ENCODE assay signal across 12 mouse cellular contexts in the genomic region with DNA sequence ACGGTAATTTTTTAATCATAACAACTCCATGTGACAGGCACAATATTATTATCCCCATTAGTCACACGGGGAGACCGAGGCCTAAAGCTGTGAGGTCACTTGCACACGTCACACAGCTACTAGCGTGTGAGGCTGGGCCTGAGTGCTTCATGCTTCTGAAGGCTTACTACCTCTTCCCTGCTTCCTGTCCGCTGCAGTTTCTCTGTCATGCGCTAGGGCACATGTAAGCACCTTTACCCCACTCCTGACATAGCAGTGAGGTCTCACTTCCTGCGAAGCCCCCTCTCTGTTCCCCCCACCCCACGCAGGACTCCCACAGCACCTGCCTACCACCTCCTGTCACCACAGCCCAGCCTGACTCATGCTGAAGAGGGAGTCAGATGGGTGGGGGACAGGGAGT. TPM values are rescaled to one million over a fixed set of nuclear protein-coding genes. Genes with fewer than 3 reads are reported as not detected.
A peak's percentile ranks its signal among the peaks of the same experiment; 100 is the strongest.
DNase-seq lines count a peak whose midpoint lies in the region; ATAC-seq lines count a peak whose summit lies in the region.
"Had no signal": no experiment of that assay in that cellular context is flagged by ENCODE, and none has a peak within 500 bp of the region (broad histone marks: within the 10 kb centered on the region; RNA-seq: fewer than 3 reads in every experiment).

No protein-coding gene starts in this region.

- 70% methylated on average over 9 of the region's 9 CpGs for WGBS in kidney, embryonic 15.5 days
- 87% methylated on average over 9 of the region's 9 CpGs for WGBS in embryonic facial prominence, embryonic 10.5 days

- H3K4me1 ChIP-seq in kidney, embryonic 15.5 days = peaks cover 27% of the 10 kb centered on the region
- peaks cover 60% of the 10 kb centered on the region for H3K4me1 ChIP-seq in embryonic facial prominence, embryonic 10.5 days

- H3K36me3 ChIP-seq in kidney, embryonic 15.5 days = no peaks in the 10 kb centered on the region
- peaks cover 9% of the 10 kb centered on the region; the same call in 1 of the 2 replicates for H3K36me3 ChIP-seq in embryonic facial prominence, embryonic 10.5 days (replicated peaks)
- H3K36me3 ChIP-seq: heart, embryonic 15.5 days; liver, embryonic 13.5 days had no signal

- H3K27me3 ChIP-seq in kidney, embryonic 15.5 days = no peaks in the 10 kb centered on the region
- no peaks in the 10 kb centered on the region for H3K27me3 ChIP-seq in embryonic facial prominence, embryonic 10.5 days (replicated peaks; ENCODE audit: low read depth, poor library complexity, severe bottlenecking)
- H3K27me3 ChIP-seq: heart, embryonic 15.5 days; liver, embryonic 13.5 days had no signal

- DNase-seq in kidney, postnatal 4 days = no peak
- no peak for DNase-seq in embryonic facial prominence, embryonic 10.5 days (ENCODE audit: low spot score)
- DNase-seq in layer of hippocampus, postnatal 36 days = no peak
- DNase-seq in retina, postnatal 1 day = no peak
- DNase-seq: gastrocnemius, postnatal 25 days; kidney, postnatal 10 days; liver, embryonic 13.5 days had no signal

- H3K4me2 ChIP-seq in kidney, embryonic 15.5 days = no peak overlapping the region
- H3K4me2 ChIP-seq: heart, embryonic 15.5 days; liver, embryonic 13.5 days had no signal

- no peaks in the 10 kb centered on the region for H3K9me3 ChIP-seq in kidney, embryonic 15.5 days (replicated peaks)
- no peaks in the 10 kb centered on the region for H3K9me3 ChIP-seq in embryonic facial prominence, embryonic 10.5 days
- H3K9me3 ChIP-seq: heart, embryonic 15.5 days; liver, embryonic 13.5 days had no signal

- H3K9ac ChIP-seq in kidney, embryonic 15.5 days = no peak overlapping the region
- H3K9ac ChIP-seq: heart, embryonic 15.5 days; liver, embryonic 13.5 days had no signal

- no peak overlapping the region for H3K27ac ChIP-seq in kidney, embryonic 15.5 days
- peak overlapping the region; percentile 10; the same call in 1 of the 2 replicates for H3K27ac ChIP-seq in embryonic facial prominence, embryonic 10.5 days (replicated peaks)
- H3K27ac ChIP-seq: heart, embryonic 15.5 days; liver, embryonic 13.5 days had no signal

- no peak overlapping the region for H3K4me3 ChIP-seq in kidney, embryonic 15.5 days (replicated peaks)
- H3K4me3 ChIP-seq in embryonic facial prominence, embryonic 10.5 days = no peak overlapping the region
- H3K4me3 ChIP-seq: heart, embryonic 15.5 days; liver, embryonic 13.5 days had no signal

- ATAC-seq in kidney, embryonic 15.5 days (replicated peaks; ENCODE audit: low FRiP score) = peak; percentile 37; the same call in 1 of the 2 replicates
- peak; percentile 85 for ATAC-seq in CD4-positive, CD25-positive, alpha-beta regulatory T cell, adult 4 months
- ATAC-seq in neutrophil, adult 5-6 weeks (ENCODE audit: extremely low read depth, insufficient number of reproducible peaks, low FRiP score, poor library complexity, severe bottlenecking) = peak; percentile 29; the same call in 1 of the 2 replicates

RNA-seq across cellular contexts. Expression of gene Fyn, which starts 8.0 kb away (rescaled TPM):
- polyA plus RNA-seq in kidney, embryonic 15.5 days (2015; fragmentation: Nextera tagmentation; extraction: Ambion mirVana) = 26.2 and 27.0 TPM in 2 replicates
- polyA plus RNA-seq in CD4-positive, CD25-positive, alpha-beta regulatory T cell, adult 4 months (2017; shearing (Covaris generic)) = 100 to 1,000 TPM in 1 of 2 experiments, 10 to 100 TPM in 1; 71.9 to 106 TPM
- 20.2 and 21.5 TPM in 2 replicates for polyA plus RNA-seq in embryonic facial prominence, embryonic 10.5 days (2016; fragmentation: Nextera tagmentation; extraction: Ambion mirVana)
- 44.9 and 56.6 TPM in 2 replicates for total RNA-seq in neutrophil, adult 5-6 weeks (2017)
- 100 to 1,000 TPM; 137 to 141 TPM for total RNA-seq in layer of hippocampus, postnatal 36 days (2021)
- total RNA-seq: MEL had no signal

Comparison
In these comparisons a context has a peak if more than half of its experiments do, and no peak if none do; other contexts are left out.
1. ATAC-seq: peak in every context shown above with its lines; median percentile 85 in CD4-positive, CD25-positive, alpha-beta regulatory T cell, adult 4 months; 37 in kidney, embryonic 15.5 days; 29 in neutrophil, adult 5-6 weeks.